Mouse (Mus musculus): Measurements from ENCODE around the gene Pomt2. TPM values are rescaled to one million over a fixed set of nuclear protein-coding genes. Genes with fewer than 3 reads are reported as not detected.

The Pomt2 gene
- polyA plus RNA-seq, 1 experiment from 2014 or later, result 17.0 TPM

Other genes starting within 250 kb of the Pomt2 start
- gene Cipc, start 200.9 kb downstream of the Pomt2 start, polyA plus RNA-seq (2014; fragmentation: Nextera tagmentation; extraction: Ambion mirVana), result 32.2 and 39.5 TPM in 2 replicates
- gene Zdhhc22, start 157.5 kb downstream of the Pomt2 start, polyA plus RNA-seq (2014; fragmentation: Nextera tagmentation; extraction: Ambion mirVana), result 0.82 and 0.89 TPM in 2 replicates
- 0.66 and 1.4 TPM in 2 replicates for gene Tmem63c, start 126.6 kb downstream of the Pomt2 start, polyA plus RNA-seq (2014; fragmentation: Nextera tagmentation; extraction: Ambion mirVana)
- 0.14 and 0.28 TPM in 2 replicates for gene Ngb, start 45.4 kb downstream of the Pomt2 start, polyA plus RNA-seq (2014; fragmentation: Nextera tagmentation; extraction: Ambion mirVana)
- 26.0 and 31.4 TPM in 2 replicates for gene Gstz1, start 803 bp downstream of the Pomt2 start, polyA plus RNA-seq (2014; fragmentation: Nextera tagmentation; extraction: Ambion mirVana)
- 1.4 and 1.6 TPM in 2 replicates for gene Samd15, start 51.8 kb upstream of the Pomt2 start, polyA plus RNA-seq (2014; fragmentation: Nextera tagmentation; extraction: Ambion mirVana)
- gene Tmed8, start 52.5 kb upstream of the Pomt2 start, polyA plus RNA-seq (2014; fragmentation: Nextera tagmentation; extraction: Ambion mirVana), result 3.3 and 5.3 TPM in 2 replicates
- 1.1 and 2.0 TPM in 2 replicates for gene Noxred1, start 90.8 kb upstream of the Pomt2 start, polyA plus RNA-seq (2014; fragmentation: Nextera tagmentation; extraction: Ambion mirVana)
- gene Vipas39, start 118.3 kb upstream of the Pomt2 start, polyA plus RNA-seq (2014; fragmentation: Nextera tagmentation; extraction: Ambion mirVana), result 62.3 and 65.6 TPM in 2 replicates
- 210 and 222 TPM in 2 replicates for gene Ahsa1, start 118.5 kb upstream of the Pomt2 start, polyA plus RNA-seq (2014; fragmentation: Nextera tagmentation; extraction: Ambion mirVana)
- 0.63 and 0.99 TPM in 2 replicates for gene Ism2, start 151.7 kb upstream of the Pomt2 start, polyA plus RNA-seq (2014; fragmentation: Nextera tagmentation; extraction: Ambion mirVana)
- 62.4 and 63.7 TPM in 2 replicates for gene Sptlc2, start 240.4 kb upstream of the Pomt2 start, polyA plus RNA-seq (2014; fragmentation: Nextera tagmentation; extraction: Ambion mirVana)